16 mouse cellular contexts compared by ENCODE assay signal in the genomic region with DNA sequence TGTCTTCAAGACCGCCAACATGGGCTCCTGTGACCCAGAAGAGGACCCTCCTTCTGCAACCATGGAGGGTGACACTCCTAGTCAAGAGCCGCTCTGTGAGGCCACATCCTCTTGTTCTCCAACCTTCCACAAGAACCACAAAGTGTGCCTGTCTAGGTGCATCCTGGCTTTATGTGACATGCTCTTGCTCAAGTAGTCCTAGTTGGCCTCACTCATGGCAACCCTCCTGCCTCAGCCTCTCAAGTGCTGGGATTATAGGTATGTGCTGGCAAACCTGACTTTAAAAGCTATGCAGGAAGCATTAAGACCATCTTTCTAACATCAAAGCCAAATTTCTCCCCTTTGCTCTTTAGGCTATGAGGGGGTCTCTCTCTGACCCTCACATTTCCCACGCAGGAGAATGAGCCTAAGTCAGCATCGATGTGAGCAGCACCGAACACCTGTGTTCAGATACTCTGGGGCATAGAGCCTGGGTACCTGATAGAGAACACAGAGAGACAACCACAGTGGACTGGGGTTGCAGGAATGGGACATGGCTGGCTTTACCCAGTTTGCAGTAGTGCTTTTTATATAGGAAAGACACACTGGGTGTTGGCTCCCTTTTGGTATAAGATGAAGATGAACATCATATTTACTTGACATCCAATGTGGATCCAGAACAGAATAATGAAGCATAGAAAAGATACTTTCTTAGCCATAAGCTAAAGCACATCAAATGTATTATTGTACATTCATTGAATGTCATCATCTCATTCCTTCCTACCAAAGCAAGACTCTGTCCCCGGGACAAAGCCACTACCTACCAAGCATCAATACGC. TPM values are rescaled to one million over a fixed set of nuclear protein-coding genes. Genes with fewer than 3 reads are reported as not detected.
A peak's percentile ranks its signal among the peaks of the same experiment; 100 is the strongest.
DNase-seq lines count a peak whose midpoint lies in the region; ATAC-seq and TF ChIP-seq lines count a peak whose summit lies in the region.
"Had no signal": no experiment of that assay in that cellular context is flagged by ENCODE, and none has a peak within 500 bp of the region (broad histone marks: within the 10 kb centered on the region; RNA-seq: fewer than 3 reads in every experiment).

No protein-coding gene starts in this region.

- H3K4me1 ChIP-seq in liver, embryonic 15.5 days (replicated peaks) = peaks cover 53% of the 10 kb centered on the region
- H3K4me1 ChIP-seq in liver, embryonic 12.5 days = peaks cover 35% of the 10 kb centered on the region
- H3K4me1 ChIP-seq in CH12.LX (ENCODE audit: control insufficient read depth in 1 of 2, insufficient read depth in 2 of 2) = peaks cover 29 to 58% of the 10 kb centered on the region in 2 experiments
- peaks cover 16% of the 10 kb centered on the region for H3K4me1 ChIP-seq in hindbrain, embryonic 12.5 days

- 80% methylated on average over 7 of the region's 7 CpGs for WGBS in liver, embryonic 15.5 days (ENCODE audit: insufficient replicate concordance)
- WGBS in liver, embryonic 12.5 days (ENCODE audit: insufficient replicate concordance) = 80% methylated on average over 7 of the region's 7 CpGs
- 98% methylated on average over 7 of the region's 7 CpGs for WGBS in hindbrain, embryonic 12.5 days

- no peak for TF ChIP-seq RAD21 in CH12.LX (IDR thresholded peaks at IDR 0.05; ENCODE audit: low read depth, low read length)

- in situ Hi-C loops in CH12.LX (cut with MboI; ENCODE audit: low pct_ligation_motif_present, low pct_unique_long_range_greater_than_20kb, low sequenced_read_pairs) = no loop called here

- H3K36me3 ChIP-seq in liver, embryonic 15.5 days (replicated peaks) = peaks cover 34% of the 10 kb centered on the region
- peaks cover 30% of the 10 kb centered on the region for H3K36me3 ChIP-seq in liver, embryonic 12.5 days
- H3K36me3 ChIP-seq in CH12.LX (replicated peaks in 1 of 2; ENCODE audit: control insufficient read depth in 1 of 2, insufficient read depth in 1 of 2, low read length in 1 of 2) (peaks cover 41 to 61% of the 10 kb centered on the region in 2 experiments), myocyte (ENCODE audit: control insufficient read depth, insufficient read depth) (peaks cover 21% of the 10 kb centered on the region)
- H3K36me3 ChIP-seq in hindbrain, embryonic 12.5 days = peaks cover 25% of the 10 kb centered on the region

- no peak overlapping the region for H3ac ChIP-seq in myocyte (ENCODE audit: control insufficient read depth, insufficient read length)

- ATAC-seq in liver, embryonic 15.5 days (ENCODE audit: insufficient read depth) = no peak
- ATAC-seq in liver, embryonic 12.5 days = no peak
- no peak for ATAC-seq in hindbrain, embryonic 12.5 days (ENCODE audit: low FRiP score)
- ATAC-seq: forebrain, embryonic 13.5 days had no signal

- H3K9me3 ChIP-seq in liver, embryonic 15.5 days (replicated peaks) = no peaks in the 10 kb centered on the region
- no peaks in the 10 kb centered on the region for H3K9me3 ChIP-seq in liver, embryonic 12.5 days (replicated peaks)
- no peaks in the 10 kb centered on the region for H3K9me3 ChIP-seq in CH12.LX (replicated peaks; ENCODE audit: low read length)
- H3K9me3 ChIP-seq in hindbrain, embryonic 12.5 days (replicated peaks) = no peaks in the 10 kb centered on the region
- H3K9me3 ChIP-seq: forebrain, embryonic 13.5 days; lung, embryonic 15.5 days; stomach, embryonic 15.5 days had no signal

- DNase-seq in heart, adult 11 months = peak; percentile 92
- no peak for DNase-seq in heart, postnatal 25 days (ENCODE audit: low spot score)
- no peak for DNase-seq in CH12.LX (ENCODE audit: extremely low read depth)
- DNase-seq in cerebellum, adult 18-20 months = no peak
- DNase-seq: adrenal gland, postnatal 25 days; cerebellum, adult 9-10 months; gastrocnemius, postnatal 10 days; midbrain, embryonic 14.5 days; right cerebral cortex, postnatal 25 days had no signal

- no peak overlapping the region for H3K4me3 ChIP-seq in liver, embryonic 15.5 days (replicated peaks)
- H3K4me3 ChIP-seq in liver, embryonic 12.5 days = no peak overlapping the region
- peak overlapping the region; percentile 81 to 94 (median 89) for H3K4me3 ChIP-seq in CH12.LX (replicated peaks in 1 of 3; ENCODE audit: low read depth in 2 of 3, low read length in 2 of 3, poor library complexity in 1 of 3)
- H3K4me3 ChIP-seq in myocyte = no peak overlapping the region
- no peak overlapping the region for H3K4me3 ChIP-seq in hindbrain, embryonic 12.5 days
- H3K4me3 ChIP-seq: forebrain, embryonic 13.5 days; lung, embryonic 15.5 days; stomach, embryonic 15.5 days had no signal

- no peak overlapping the region for H3K9ac ChIP-seq in liver, embryonic 15.5 days
- H3K9ac ChIP-seq in liver, embryonic 12.5 days = no peak overlapping the region
- H3K9ac ChIP-seq in CH12.LX (ENCODE audit: insufficient read depth, low read depth) = peak overlapping the region; percentile 82
- H3K9ac ChIP-seq in hindbrain, embryonic 12.5 days = no peak overlapping the region
- H3K9ac ChIP-seq: forebrain, embryonic 13.5 days; lung, embryonic 15.5 days; stomach, embryonic 15.5 days had no signal

- TF ChIP-seq POLR2A in CH12.LX (IDR thresholded peaks at IDR 0.05; ENCODE audit: low read depth, low read length) = peak; percentile 68
- peak; percentile 20 for TF ChIP-seq POLR2A in myocyte (IDR thresholded peaks at IDR 0.05; ENCODE audit: insufficient read length, low read depth)

- H3K4me2 ChIP-seq in liver, embryonic 15.5 days = no peak overlapping the region
- no peak overlapping the region for H3K4me2 ChIP-seq in liver, embryonic 12.5 days
- H3K4me2 ChIP-seq in CH12.LX (ENCODE audit: insufficient read depth, low read depth, poor library complexity, severe bottlenecking) (peak overlapping the region; percentile 89), myocyte (ENCODE audit: low read depth) (no peak overlapping the region)
- H3K4me2 ChIP-seq in hindbrain, embryonic 12.5 days (replicated peaks) = no peak overlapping the region
- H3K4me2 ChIP-seq: forebrain, embryonic 13.5 days; stomach, embryonic 15.5 days had no signal

- peaks cover 5% of the 10 kb centered on the region; the same call in 1 of the 2 replicates for H3K27me3 ChIP-seq in liver, embryonic 15.5 days
- 0 out of 2 replicates have a peak, but pooled peaks cover 6% of the 10 kb centered on the region for H3K27me3 ChIP-seq in liver, embryonic 12.5 days (replicated peaks)
- no peaks in the 10 kb centered on the region for H3K27me3 ChIP-seq in CH12.LX (replicated peaks)
- no peaks in the 10 kb centered on the region for H3K27me3 ChIP-seq in myocyte (ENCODE audit: control insufficient read depth, insufficient read depth, insufficient read length)
- H3K27me3 ChIP-seq in hindbrain, embryonic 12.5 days = no peaks in the 10 kb centered on the region
- H3K27me3 ChIP-seq: forebrain, embryonic 13.5 days; lung, embryonic 15.5 days; stomach, embryonic 15.5 days had no signal

- intact Hi-C loops in heart, postnatal 25 days (cut with DNase I) = no loop called here

- TF ChIP-seq CTCF in CH12.LX (conservative IDR thresholded peaks at IDR 0.05 in 1 of 2, IDR thresholded peaks at IDR 0.05 in 1 of 2; ENCODE audit: low read depth in 2 of 2, low read length in 2 of 2) = no peak

- H3K79me2 ChIP-seq in CH12.LX (replicated peaks; ENCODE audit: control insufficient read depth, extremely low read depth, insufficient read depth, poor library complexity, severe bottlenecking) (peaks cover 30% of the 10 kb centered on the region), myocyte (ENCODE audit: control insufficient read depth, insufficient read depth) (no peaks in the 10 kb centered on the region)

- peak overlapping the region; percentile 19; the same call in 1 of the 2 replicates for H3K27ac ChIP-seq in liver, embryonic 15.5 days (replicated peaks)
- no peak overlapping the region for H3K27ac ChIP-seq in liver, embryonic 12.5 days
- peak overlapping the region; percentile 98 for H3K27ac ChIP-seq in CH12.LX (ENCODE audit: insufficient read depth, low read depth)
- H3K27ac ChIP-seq in hindbrain, embryonic 12.5 days = no peak overlapping the region
- H3K27ac ChIP-seq: forebrain, embryonic 13.5 days; lung, embryonic 15.5 days; stomach, embryonic 15.5 days had no signal

- dilution Hi-C loops in CH12.LX (cut with MboI; ENCODE audit: extremely low pct_ligation_motif_present, extremely low pct_unique_long_range_greater_than_20kb, low sequenced_read_pairs) = no loop called here

- no peak for TF ChIP-seq EP300 in CH12.LX (IDR thresholded peaks at IDR 0.05; ENCODE audit: low read length)

TF ChIP-seq in CH12.LX, 34 proteins besides CTCF, POLR2A, EP300 and RAD21 (continues in another document):
- no peak for TF ChIP-seq MAX (IDR thresholded peaks at IDR 0.05; ENCODE audit: low read length)
- TF ChIP-seq JUN (IDR thresholded peaks at IDR 0.05; ENCODE audit: insufficient read depth, low read depth, low read length) = no peak
- TF ChIP-seq MAZ (IDR thresholded peaks at IDR 0.05; ENCODE audit: low read depth, low read length) = 0 out of 2 replicates have a peak, but pooled peaks have one; percentile 6
- 0 out of 2 replicates have a peak, but pooled peaks have one; percentile 63 for TF ChIP-seq RCOR1 (conservative IDR thresholded peaks at IDR 0.05; ENCODE audit: low read depth, low read length)
- TF ChIP-seq USF2 (conservative IDR thresholded peaks at IDR 0.05; ENCODE audit: low read depth, low read length) = peak; percentile 33; the same call in 1 of the 2 replicates
- TF ChIP-seq ELF1 (IDR thresholded peaks at IDR 0.05; ENCODE audit: low read depth, low read length) = peak; percentile 8
- no peak for TF ChIP-seq ZKSCAN1 (IDR thresholded peaks at IDR 0.05; ENCODE audit: borderline replicate concordance, low read depth, low read length)

TF ChIP-seq in myocyte, 11 proteins besides CTCF, POLR2A, EP300 and RAD21 (continues in another document):
- no peak for TF ChIP-seq MAX (IDR thresholded peaks at IDR 0.05; ENCODE audit: low read depth)
- no peak for TF ChIP-seq SRF (IDR thresholded peaks at IDR 0.05; ENCODE audit: control insufficient read depth, insufficient read length, low read depth)
- TF ChIP-seq TCF3 (IDR thresholded peaks at IDR 0.05; ENCODE audit: insufficient read length, low read depth) = no peak
- TF ChIP-seq POLR2AphosphoS2 (IDR thresholded peaks at IDR 0.05; ENCODE audit: insufficient read length, low read depth) = no peak
- TF ChIP-seq USF1 (IDR thresholded peaks at IDR 0.05; ENCODE audit: low read depth) = no peak
- no peak for TF ChIP-seq TCF12 (IDR thresholded peaks at IDR 0.05; ENCODE audit: insufficient read depth, poor library complexity, severe bottlenecking)
- no peak for TF ChIP-seq MYOG (IDR thresholded peaks at IDR 0.05; ENCODE audit: control insufficient read depth in 1 of 3, insufficient read depth in 1 of 3, insufficient read length in 2 of 3, low read depth in 2 of 3)

RNA-seq across cellular contexts. Expression of gene Nfkbia, which starts 4.4 kb away (rescaled TPM):
- total RNA-seq in heart, postnatal 25 days (2021) = 10 to 100 TPM; 40.8 to 42.7 TPM
- 22.9 and 24.4 TPM in 2 replicates for polyA plus RNA-seq in liver, embryonic 15.5 days (2015; fragmentation: Nextera tagmentation; extraction: Ambion mirVana)
- polyA plus RNA-seq in liver, embryonic 12.5 days (2016; fragmentation: Nextera tagmentation; extraction: Ambion mirVana) = 14.5 and 15.7 TPM in 2 replicates
- total RNA-seq in CH12.LX (2012; rRNA removed) (465 and 702 TPM in 2 replicates), CH12.LX (2014; rRNA removed) (138 and 178 TPM in 2 replicates)
- polyA plus RNA-seq in CH12.LX (2012; ENCODE audit: insufficient read length, low read depth) (115 and 143 TPM in 2 replicates), myocyte (2012; fragmentation: generic; extraction: Trizol) (18.0 TPM)
- 42.8 and 49.1 TPM in 2 replicates for polyA plus RNA-seq in hindbrain, embryonic 12.5 days (2016; fragmentation: Nextera tagmentation; extraction: Ambion mirVana)

Comparison
In these comparisons a context has a peak if more than half of its experiments do, and no peak if none do; other contexts are left out.
1. H3K27ac ChIP-seq: peak in liver, embryonic 15.5 days (single experiment) and CH12.LX (single experiment); none in liver, embryonic 12.5 days (single experiment) and hindbrain, embryonic 12.5 days (single experiment).
2. H3K4me3 ChIP-seq: peak in CH12.LX (3 of 3); none in liver, embryonic 15.5 days (single experiment), liver, embryonic 12.5 days (single experiment), myocyte (single experiment) and hindbrain, embryonic 12.5 days (single experiment).